Mouse (Mus musculus): ENCODE results near the gene Pelo. TPM values are rescaled to one million over a fixed set of nuclear protein-coding genes. Genes with fewer than 3 reads are reported as not detected.

Pelo gene
- polyA plus RNA-seq, 1 experiment from 2014 or later, result 6.7 TPM

DNA sequence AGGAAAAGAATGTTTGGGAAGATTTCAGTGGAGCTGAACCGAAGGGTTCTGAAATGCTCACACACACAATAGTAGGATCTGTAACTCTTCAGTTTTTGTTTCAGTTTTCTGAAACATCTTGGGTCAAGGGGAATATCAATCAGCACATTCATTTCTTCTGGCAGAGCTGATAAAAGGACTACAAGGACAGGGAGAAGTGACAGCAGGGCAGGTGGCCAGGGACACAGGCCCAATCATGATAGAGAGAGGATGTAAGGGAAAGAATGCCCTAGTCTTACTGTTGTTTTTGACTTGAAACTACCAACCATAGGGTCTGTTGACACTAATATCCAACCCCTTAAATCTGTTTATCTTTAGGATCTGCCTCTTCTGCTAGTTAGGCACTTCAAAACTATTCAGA is 34.5 kb upstream of the Pelo start:
- Histone ChIP-seq H3K27me3 (replicated peaks; ENCODE audit: control insufficient read depth, insufficient read depth, low read length) (no peaks in the 10 kb centered on the region), H3K27ac (ENCODE audit: low read depth, low read length) (no peak overlapping the region), H3K4me1 (ENCODE audit: control insufficient read depth, insufficient read depth, low read depth, low read length) (no peaks in the 10 kb centered on the region), H3K4me2 (ENCODE audit: low read length) (no peak overlapping the region), H3K9me3 (ENCODE audit: control insufficient read depth, low read length) (no peaks in the 10 kb centered on the region), H3K4me3 (ENCODE audit: low read length) (no peak overlapping the region), H3K36me3 (ENCODE audit: control insufficient read depth, insufficient read depth, low read length) (no peaks in the 10 kb centered on the region), H3K9ac (ENCODE audit: low read depth, low read length) (no peak overlapping the region)
- ATAC-seq, result no peak
- 80% methylated on average over 1 of the region's 1 CpGs for WGBS

DNA sequence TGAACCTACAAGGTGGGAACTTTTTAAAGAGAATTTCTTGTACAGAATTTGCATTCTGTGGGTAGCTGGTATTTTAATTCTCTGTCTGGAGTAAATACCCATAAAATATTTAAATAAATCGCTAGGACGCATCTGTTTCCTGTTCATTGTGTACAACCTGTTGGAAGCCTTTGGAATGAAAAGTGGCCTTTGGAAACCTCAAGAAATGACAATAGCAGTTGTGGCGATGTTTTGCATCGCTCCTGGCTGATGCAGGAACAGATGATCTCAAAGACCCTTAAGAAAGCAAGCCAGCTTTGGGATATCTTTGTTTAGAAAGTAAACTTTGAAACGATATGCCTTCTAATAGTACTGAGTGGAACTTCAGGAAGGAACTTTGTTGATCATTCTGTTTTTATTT is 28.8 kb upstream of the Pelo start:
- Histone ChIP-seq H3K27ac (ENCODE audit: low read depth, low read length) (no peak overlapping the region), H3K9ac (ENCODE audit: low read depth, low read length) (no peak overlapping the region), H3K4me2 (ENCODE audit: low read length) (no peak overlapping the region), H3K4me1 (ENCODE audit: control insufficient read depth, insufficient read depth, low read depth, low read length) (no peaks in the 10 kb centered on the region), H3K27me3 (replicated peaks; ENCODE audit: control insufficient read depth, insufficient read depth, low read length) (no peaks in the 10 kb centered on the region), H3K9me3 (ENCODE audit: control insufficient read depth, low read length) (no peaks in the 10 kb centered on the region), H3K4me3 (ENCODE audit: low read length) (no peak overlapping the region), H3K36me3 (ENCODE audit: control insufficient read depth, insufficient read depth, low read length) (no peaks in the 10 kb centered on the region)
- 53% methylated on average over 5 of the region's 5 CpGs for WGBS
- ATAC-seq, result no peak

DNA sequence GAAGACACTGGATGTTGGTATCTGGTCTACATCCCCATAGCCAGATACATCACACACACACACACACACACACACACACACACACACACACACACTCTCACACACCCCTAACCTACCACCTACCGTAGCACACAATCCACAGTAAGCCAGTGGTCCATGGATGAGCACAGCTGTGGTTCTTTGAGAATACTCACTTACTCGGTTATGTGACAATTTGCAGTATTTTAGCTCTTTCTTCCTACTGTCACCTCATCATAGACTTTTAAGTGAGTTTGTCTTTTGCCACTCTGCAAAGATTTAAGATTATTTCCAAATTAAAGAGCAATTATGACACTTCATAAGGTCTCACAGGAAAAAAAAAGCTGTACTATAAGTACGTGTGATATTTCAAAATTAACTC is 28.2 kb upstream of the Pelo start:
- Histone ChIP-seq H3K9ac (ENCODE audit: low read depth, low read length) (no peak overlapping the region), H3K36me3 (ENCODE audit: control insufficient read depth, insufficient read depth, low read length) (no peaks in the 10 kb centered on the region), H3K4me3 (ENCODE audit: low read length) (no peak overlapping the region), H3K9me3 (ENCODE audit: control insufficient read depth, low read length) (no peaks in the 10 kb centered on the region), H3K4me2 (ENCODE audit: low read length) (no peak overlapping the region), H3K4me1 (ENCODE audit: control insufficient read depth, insufficient read depth, low read depth, low read length) (no peaks in the 10 kb centered on the region), H3K27me3 (replicated peaks; ENCODE audit: control insufficient read depth, insufficient read depth, low read length) (no peaks in the 10 kb centered on the region), H3K27ac (ENCODE audit: low read depth, low read length) (no peak overlapping the region)
- no peak for ATAC-seq
- 83% methylated on average over 3 of the region's 3 CpGs for WGBS

DNA sequence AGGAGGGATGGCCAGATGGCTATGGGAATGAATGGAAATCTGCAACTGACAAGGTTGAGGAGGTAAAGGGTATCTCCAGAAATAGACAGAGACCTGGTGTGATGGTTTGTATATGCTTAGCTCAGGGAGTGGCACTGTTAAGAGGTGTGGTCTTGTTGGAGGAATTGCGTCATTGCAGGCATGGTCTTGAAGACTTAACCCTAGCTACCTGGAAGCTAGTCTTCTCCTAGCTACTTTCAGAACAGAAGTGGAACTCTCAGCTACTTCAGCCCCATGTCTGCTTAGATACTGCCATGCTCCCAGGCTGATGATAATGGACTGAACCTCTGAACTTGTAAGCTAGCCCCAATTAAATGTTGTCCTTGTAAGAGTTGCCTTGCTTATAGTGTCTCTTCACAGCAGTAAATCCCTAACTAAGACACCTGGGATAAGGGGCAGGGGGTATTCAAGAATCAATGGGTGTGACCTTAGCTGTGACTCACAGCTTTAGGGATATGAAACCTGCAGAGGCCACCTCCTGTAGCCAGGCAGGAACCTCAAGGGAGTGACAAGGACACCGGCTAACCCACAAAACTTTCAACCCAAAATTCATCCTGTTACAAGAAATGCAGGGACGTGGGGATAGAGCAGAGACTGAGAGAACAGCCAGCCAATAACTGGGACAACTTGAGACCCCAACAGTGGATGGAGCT is 27.1 kb upstream of the Pelo start:
- H3K9me3 ChIP-seq (ENCODE audit: control insufficient read depth, low read length), result no peaks in the 10 kb centered on the region
- WGBS, result 89% methylated on average over 3 of the region's 3 CpGs
- no peak overlapping the region for H3K4me2 ChIP-seq (ENCODE audit: low read length)
- H3K27me3 ChIP-seq (replicated peaks; ENCODE audit: control insufficient read depth, insufficient read depth, low read length), result no peaks in the 10 kb centered on the region
- no peak overlapping the region for H3K4me3 ChIP-seq (ENCODE audit: low read length)
- no peaks in the 10 kb centered on the region for H3K4me1 ChIP-seq (ENCODE audit: control insufficient read depth, insufficient read depth, low read depth, low read length)
- no peak overlapping the region for H3K27ac ChIP-seq (ENCODE audit: low read depth, low read length)
- H3K36me3 ChIP-seq (ENCODE audit: control insufficient read depth, insufficient read depth, low read length), result no peaks in the 10 kb centered on the region
- no peak for ATAC-seq
- H3K9ac ChIP-seq (ENCODE audit: low read depth, low read length), result no peak overlapping the region

DNA sequence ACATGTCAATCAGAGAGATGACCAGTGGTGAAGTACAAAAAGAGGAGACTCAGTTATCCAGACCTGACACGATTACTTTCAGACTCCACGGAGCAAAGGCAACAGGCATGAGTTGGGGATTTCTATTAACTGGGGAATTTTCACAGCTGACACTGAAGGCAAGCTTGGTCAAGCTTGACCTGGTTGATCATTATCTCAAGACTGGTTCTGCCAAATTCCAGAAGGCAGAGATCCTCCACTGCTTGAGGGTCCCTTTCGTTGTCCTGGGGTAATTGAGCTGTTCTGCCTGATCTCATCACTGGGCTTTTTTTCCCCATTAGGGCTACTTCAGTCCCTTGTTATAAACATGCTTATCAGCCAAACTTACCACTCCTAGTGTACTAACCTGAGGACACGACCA is 19.6 kb upstream of the Pelo start:
- no peak overlapping the region for H3K27ac ChIP-seq (ENCODE audit: low read depth, low read length)
- no peak overlapping the region for H3K9ac ChIP-seq (ENCODE audit: low read depth, low read length)
- 82% methylated on average over 4 of the region's 4 CpGs for WGBS
- no peak for ATAC-seq
- no peak overlapping the region for H3K4me2 ChIP-seq (ENCODE audit: low read length)
- no peaks in the 10 kb centered on the region for H3K36me3 ChIP-seq (ENCODE audit: control insufficient read depth, insufficient read depth, low read length)
- H3K9me3 ChIP-seq (ENCODE audit: control insufficient read depth, low read length), result no peaks in the 10 kb centered on the region
- H3K4me3 ChIP-seq (ENCODE audit: low read length), result no peak overlapping the region
- H3K27me3 ChIP-seq (replicated peaks; ENCODE audit: control insufficient read depth, insufficient read depth, low read length), result no peaks in the 10 kb centered on the region
- no peaks in the 10 kb centered on the region for H3K4me1 ChIP-seq (ENCODE audit: control insufficient read depth, insufficient read depth, low read depth, low read length)

DNA sequence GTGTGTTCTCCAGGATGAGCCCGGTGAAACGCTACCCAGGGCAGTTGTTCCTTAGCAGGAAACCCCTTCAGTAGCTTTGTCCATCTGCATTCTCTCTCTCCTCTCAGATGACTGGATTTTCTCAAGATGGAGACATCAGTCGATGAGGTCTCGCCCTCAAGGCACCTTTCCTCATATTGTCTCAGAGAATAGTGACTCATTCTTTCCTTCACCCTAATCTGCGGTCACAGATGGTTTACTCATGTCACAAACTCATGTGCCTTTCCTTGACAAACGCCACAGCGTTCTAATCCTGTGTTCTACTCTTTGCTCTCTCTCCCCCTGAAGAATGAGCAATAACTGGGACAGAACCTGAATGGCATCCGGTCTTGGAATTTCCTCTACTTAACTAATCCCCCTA is 17.4 kb upstream of the Pelo start:
- 0 out of 2 replicates have a peak, but pooled peaks cover 2% of the 10 kb centered on the region for H3K27me3 ChIP-seq (replicated peaks; ENCODE audit: control insufficient read depth, insufficient read depth, low read length)
- H3K36me3 ChIP-seq (ENCODE audit: control insufficient read depth, insufficient read depth, low read length), result no peaks in the 10 kb centered on the region
- no peaks in the 10 kb centered on the region for H3K9me3 ChIP-seq (ENCODE audit: control insufficient read depth, low read length)
- WGBS, result 93% methylated on average over 8 of the region's 8 CpGs
- H3K27ac ChIP-seq (ENCODE audit: low read depth, low read length), result no peak overlapping the region
- no peaks in the 10 kb centered on the region for H3K4me1 ChIP-seq (ENCODE audit: control insufficient read depth, insufficient read depth, low read depth, low read length)
- no peak overlapping the region for H3K4me3 ChIP-seq (ENCODE audit: low read length)
- no peak overlapping the region for H3K4me2 ChIP-seq (ENCODE audit: low read length)
- ATAC-seq, result no peak
- no peak overlapping the region for H3K9ac ChIP-seq (ENCODE audit: low read depth, low read length)

DNA sequence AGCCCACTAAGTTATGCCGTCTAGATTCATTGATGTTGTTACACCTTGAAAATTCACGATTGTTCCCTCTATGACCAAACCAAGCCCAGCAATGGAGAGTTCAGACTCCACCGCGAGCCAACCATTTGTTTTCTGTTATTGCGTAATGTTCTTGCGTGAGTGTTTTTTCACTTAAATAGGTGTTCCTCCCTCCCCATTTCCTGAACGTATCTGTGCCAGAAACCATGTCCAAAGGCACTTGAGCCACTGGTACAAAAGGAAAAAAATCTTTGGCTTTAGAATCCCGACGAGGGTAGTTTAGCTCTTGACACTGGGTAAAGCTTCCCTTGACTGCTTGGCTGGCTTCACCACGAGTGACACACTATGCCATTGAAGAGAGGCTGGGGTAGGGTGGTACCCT is 16.2 kb upstream of the Pelo start:
- WGBS, result 88% methylated on average over 10 of the region's 10 CpGs
- ATAC-seq, result no peak
- H3K9ac ChIP-seq (ENCODE audit: low read depth, low read length), result no peak overlapping the region
- H3K4me1 ChIP-seq (ENCODE audit: control insufficient read depth, insufficient read depth, low read depth, low read length), result peaks cover 5% of the 10 kb centered on the region
- no peak overlapping the region for H3K4me3 ChIP-seq (ENCODE audit: low read length)
- H3K27ac ChIP-seq (ENCODE audit: low read depth, low read length), result no peak overlapping the region
- no peaks in the 10 kb centered on the region for H3K36me3 ChIP-seq (ENCODE audit: control insufficient read depth, insufficient read depth, low read length)
- H3K4me2 ChIP-seq (ENCODE audit: low read length), result no peak overlapping the region
- H3K27me3 ChIP-seq (replicated peaks; ENCODE audit: control insufficient read depth, insufficient read depth, low read length), result 0 out of 2 replicates have a peak, but pooled peaks cover 2% of the 10 kb centered on the region
- no peaks in the 10 kb centered on the region for H3K9me3 ChIP-seq (ENCODE audit: control insufficient read depth, low read length)

DNA sequence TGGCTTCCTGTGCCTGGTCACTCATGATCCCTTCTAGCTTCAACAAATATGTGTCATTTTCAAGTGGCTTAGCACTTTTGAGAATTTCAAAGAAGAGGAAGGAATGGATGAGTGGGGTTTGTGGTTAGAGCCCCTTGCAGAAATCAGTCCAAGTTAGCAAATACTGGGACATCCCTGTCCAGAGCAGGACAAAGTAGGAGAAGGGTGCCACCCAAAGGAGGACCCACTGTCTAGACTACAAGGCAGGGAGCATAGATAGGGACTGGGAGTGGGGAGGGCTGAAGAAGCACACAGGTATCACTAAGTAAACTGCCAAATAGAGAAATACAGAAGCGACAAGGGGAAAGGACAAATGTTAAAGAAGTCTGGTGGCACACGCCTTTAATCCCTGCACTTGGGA is 12.8 kb upstream of the Pelo start:
- Histone ChIP-seq H3K4me3 (ENCODE audit: low read length) (no peak overlapping the region), H3K9ac (ENCODE audit: low read depth, low read length) (no peak overlapping the region), H3K4me2 (ENCODE audit: low read length) (no peak overlapping the region), H3K9me3 (ENCODE audit: control insufficient read depth, low read length) (no peaks in the 10 kb centered on the region), H3K4me1 (ENCODE audit: control insufficient read depth, insufficient read depth, low read depth, low read length) (peaks cover 7% of the 10 kb centered on the region), H3K27me3 (replicated peaks; ENCODE audit: control insufficient read depth, insufficient read depth, low read length) (peaks cover 12% of the 10 kb centered on the region), H3K27ac (ENCODE audit: low read depth, low read length) (no peak overlapping the region), H3K36me3 (ENCODE audit: control insufficient read depth, insufficient read depth, low read length) (no peaks in the 10 kb centered on the region)
- ATAC-seq, result no peak
- 100% methylated on average over 2 of the region's 2 CpGs for WGBS

DNA sequence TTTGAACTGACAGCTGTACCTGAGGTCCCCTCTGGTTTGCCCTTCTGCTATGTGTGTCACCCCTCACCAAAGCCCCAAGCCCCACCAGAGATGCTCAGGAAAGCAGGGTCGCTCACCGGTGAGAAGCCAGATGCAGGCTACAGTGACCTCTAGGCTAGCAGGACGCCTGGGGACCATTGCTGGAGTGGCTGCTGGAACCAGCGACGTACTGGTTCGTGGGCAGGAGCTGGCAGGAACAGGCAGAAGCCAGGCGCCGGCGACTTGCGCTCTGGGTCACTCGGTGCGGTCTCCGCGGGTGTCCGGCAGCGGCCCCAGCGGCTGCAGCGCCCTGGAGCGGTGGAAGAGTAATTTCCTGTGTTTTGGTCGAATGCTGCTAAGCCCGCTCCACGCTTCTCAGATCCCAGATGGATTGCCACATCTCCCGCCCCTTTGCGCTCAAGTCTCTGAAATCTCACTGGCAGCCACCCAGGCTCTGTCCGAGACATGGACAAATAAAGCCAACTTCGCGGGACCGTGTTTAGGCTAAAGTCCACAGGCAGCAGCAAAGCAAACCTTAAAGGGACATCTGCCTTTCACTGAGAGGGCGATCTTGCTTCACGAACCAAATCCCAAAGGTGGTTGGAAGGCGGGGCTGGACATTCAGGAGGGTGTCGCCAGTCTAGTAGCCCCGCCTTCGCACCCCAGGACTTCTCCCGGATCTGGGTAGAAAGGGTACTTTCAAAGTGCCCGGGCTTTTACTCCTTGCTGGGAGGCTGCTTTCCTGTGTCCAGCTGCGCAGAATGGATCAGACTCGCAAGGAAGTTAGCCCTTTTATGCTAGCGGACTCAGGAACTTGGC is 11.6 kb upstream of the Pelo start, which contains the start of the genes Gm49395 and Itga1:
Gene Gm49395 (minus strand): TSS at position 567 of the 837 bp plus-strand sequence.
Gene Itga1 (minus strand): TSS at position 610 of the 837 bp plus-strand sequence.
- Histone ChIP-seq H3K36me3 (ENCODE audit: control insufficient read depth, insufficient read depth, low read length) (no peaks in the 10 kb centered on the region), H3K9ac (ENCODE audit: low read depth, low read length) (peak within 1 kb of the TSS; percentile 61), H3K9me3 (ENCODE audit: control insufficient read depth, low read length) (no peaks in the 10 kb centered on the region), H3K27me3 (replicated peaks; ENCODE audit: control insufficient read depth, insufficient read depth, low read length) (peaks cover 12% of the 10 kb centered on the region), H3K4me3 (ENCODE audit: low read length) (peak within 1 kb of the TSS; percentile 56), H3K27ac (ENCODE audit: low read depth, low read length) (peak within 1 kb of the TSS; percentile 67), H3K4me1 (ENCODE audit: control insufficient read depth, insufficient read depth, low read depth, low read length) (peaks cover 7% of the 10 kb centered on the region), H3K4me2 (ENCODE audit: low read length) (peak within 1 kb of the TSS; percentile 84)
- ATAC-seq, result peak; percentile 88
- under 1% methylated on average over 39 of the region's 39 CpGs for WGBS

All from hindbrain, embryonic 16.5 days (tissue).